Mouse (Mus musculus): Measurements from ENCODE around the gene Ribc1. TPM values are rescaled to one million over a fixed set of nuclear protein-coding genes. Genes with fewer than 3 reads are reported as not detected.

The Ribc1 gene
- polyA plus RNA-seq (2014; fragmentation: Illumina TruSeq; extraction: RNeasy Lipid Tissue Mini Kit (QIAGEN cat#74804)) = 1.1 TPM

GRCm38 (mm10) chrX:152016151-152017145 lies at the start of gene Ribc1, which contains the start of gene Smc1a:
Ribc1 (minus strand) TSS chrX:152016295.
Smc1a (plus strand) TSS chrX:152016428.

GRCm38 (mm10) chrX:152001737-152002710 lies 14.1 kb downstream of the Ribc1 start, which contains the start of gene Hsd17b10:
Hsd17b10 (plus strand) TSS chrX:152001845.

Other genes with a start within 250 kb of the Ribc1 start
- gene Huwe1, start 215.5 kb downstream of the Ribc1 start, polyA plus RNA-seq (2014; fragmentation: Illumina TruSeq; extraction: RNeasy Lipid Tissue Mini Kit (QIAGEN cat#74804)) = 201 TPM
- gene Hsd17b10, start 14.4 kb downstream of the Ribc1 start, polyA plus RNA-seq (2014; fragmentation: Illumina TruSeq; extraction: RNeasy Lipid Tissue Mini Kit (QIAGEN cat#74804)) = 107 TPM
- 118 TPM for gene Smc1a, start 133 bp upstream of the Ribc1 start, polyA plus RNA-seq (2014; fragmentation: Illumina TruSeq; extraction: RNeasy Lipid Tissue Mini Kit (QIAGEN cat#74804))
- gene Iqsec2, start 128.0 kb upstream of the Ribc1 start, polyA plus RNA-seq (2014; fragmentation: Illumina TruSeq; extraction: RNeasy Lipid Tissue Mini Kit (QIAGEN cat#74804)) = 1.7 TPM
- gene Kdm5c, start 216.7 kb upstream of the Ribc1 start, polyA plus RNA-seq (2014; fragmentation: Illumina TruSeq; extraction: RNeasy Lipid Tissue Mini Kit (QIAGEN cat#74804)) = 17.0 TPM